Mouse (Mus musculus): ENCODE data around the gene Vmn1r117. TPM values are rescaled to one million over a fixed set of nuclear protein-coding genes. Genes with fewer than 3 reads are reported as not detected.
"Not testable (repeated sequence)": the region's sequence is repeated elsewhere in the genome, so short reads cannot be mapped to it uniquely, and the experiment has no call there.

Vmn1r117 gene
- polyA plus RNA-seq (2015; fragmentation: Nextera tagmentation; extraction: Ambion mirVana), result not detected in 2 replicates

- ATAC-seq (ENCODE audit: insufficient number of reproducible peaks, low FRiP score, low TSS enrichment, low read depth); H3K9me3 ChIP-seq (replicated peaks); H3K9ac ChIP-seq; H3K4me2 ChIP-seq (replicated peaks); H3K27me3 ChIP-seq; H3K4me1 ChIP-seq; H3K4me3 ChIP-seq (replicated peaks); H3K36me3 ChIP-seq; H3K27ac ChIP-seq (replicated peaks): not testable (repeated sequence)
- WGBS, result no CpG with 5 or more reads among the region's 2 CpGs
Measured at GRCm38 (mm10) chr7:20884021-20884420, at the start of gene Vmn1r117. Gene Vmn1r117 (minus strand): TSS chr7:20884121.

GRCm38 (mm10) chr7:20912247-20912646 lies 28.3 kb upstream of the Vmn1r117 start, which contains the start of gene Vmn1r118:
Gene Vmn1r118 (minus strand): TSS chr7:20912347.
- not testable (repeated sequence) for H3K4me1 ChIP-seq; H3K36me3 ChIP-seq; H3K9ac ChIP-seq; H3K27me3 ChIP-seq; H3K9me3 ChIP-seq (replicated peaks); ATAC-seq (ENCODE audit: insufficient number of reproducible peaks, low FRiP score, low TSS enrichment, low read depth); H3K4me3 ChIP-seq (replicated peaks); H3K4me2 ChIP-seq (replicated peaks); H3K27ac ChIP-seq (replicated peaks)
- no CpG with 5 or more reads among the region's 2 CpGs for WGBS

- not testable (repeated sequence) for H3K27ac ChIP-seq (replicated peaks); H3K9ac ChIP-seq; H3K36me3 ChIP-seq; ATAC-seq (ENCODE audit: insufficient number of reproducible peaks, low FRiP score, low TSS enrichment, low read depth); H3K4me2 ChIP-seq (replicated peaks); H3K4me3 ChIP-seq (replicated peaks); H3K27me3 ChIP-seq; H3K4me1 ChIP-seq; H3K9me3 ChIP-seq (replicated peaks)
- 55% methylated on average over 3 of the region's 3 CpGs for WGBS
Measured at GRCm38 (mm10) chr7:20871956-20872355, 12.0 kb downstream of the Vmn1r117 start, which contains the start of gene Vmn1r116. Gene Vmn1r116 (plus strand): TSS chr7:20872256.

GRCm38 (mm10) chr7:20844885-20845284 lies 39.0 kb downstream of the Vmn1r117 start, which contains the start of gene Vmn1r115:
Gene Vmn1r115 (minus strand): TSS chr7:20844985.
- not testable (repeated sequence) for ATAC-seq (ENCODE audit: insufficient number of reproducible peaks, low FRiP score, low TSS enrichment, low read depth); H3K9ac ChIP-seq; H3K36me3 ChIP-seq; H3K4me3 ChIP-seq (replicated peaks); H3K27ac ChIP-seq (replicated peaks); H3K9me3 ChIP-seq (replicated peaks); H3K4me2 ChIP-seq (replicated peaks); H3K27me3 ChIP-seq; H3K4me1 ChIP-seq
- 100% methylated on average over 1 of the region's 3 CpGs for WGBS

Other genes starting within 250 kb of the Vmn1r117 start
- not detected in 2 replicates for gene Vmn1r107, start 215.2 kb downstream of the Vmn1r117 start, polyA plus RNA-seq (2015; fragmentation: Nextera tagmentation; extraction: Ambion mirVana)
- not detected in 2 replicates for gene Vmn1r111, start 180.9 kb downstream of the Vmn1r117 start, polyA plus RNA-seq (2015; fragmentation: Nextera tagmentation; extraction: Ambion mirVana)
- not detected in 2 replicates for gene Gm10668, start 153.5 kb downstream of the Vmn1r117 start, polyA plus RNA-seq (2015; fragmentation: Nextera tagmentation; extraction: Ambion mirVana)
- gene Vmn1r112, start 112.9 kb downstream of the Vmn1r117 start, polyA plus RNA-seq (2015; fragmentation: Nextera tagmentation; extraction: Ambion mirVana), result not detected in 2 replicates
- not detected in 2 replicates for gene Vmn1r113, start 96.8 kb downstream of the Vmn1r117 start, polyA plus RNA-seq (2015; fragmentation: Nextera tagmentation; extraction: Ambion mirVana)
- gene Vmn1r114, start 71.9 kb downstream of the Vmn1r117 start, polyA plus RNA-seq (2015; fragmentation: Nextera tagmentation; extraction: Ambion mirVana), result not detected in 2 replicates
- not detected in 2 replicates for gene Vmn1r115, start 39.1 kb downstream of the Vmn1r117 start, polyA plus RNA-seq (2015; fragmentation: Nextera tagmentation; extraction: Ambion mirVana)
- not detected in 2 replicates for gene Vmn1r116, start 11.9 kb downstream of the Vmn1r117 start, polyA plus RNA-seq (2015; fragmentation: Nextera tagmentation; extraction: Ambion mirVana)
- gene Vmn1r118, start 28.2 kb upstream of the Vmn1r117 start, polyA plus RNA-seq (2015; fragmentation: Nextera tagmentation; extraction: Ambion mirVana), result not detected in 2 replicates
- not detected in 2 replicates for gene Vmn1r119, start 128.3 kb upstream of the Vmn1r117 start, polyA plus RNA-seq (2015; fragmentation: Nextera tagmentation; extraction: Ambion mirVana)
- gene Vmn1r120, start 169.7 kb upstream of the Vmn1r117 start, polyA plus RNA-seq (2015; fragmentation: Nextera tagmentation; extraction: Ambion mirVana), result not detected in 2 replicates
- not detected in 2 replicates for gene Vmn1r121, start 214.4 kb upstream of the Vmn1r117 start, polyA plus RNA-seq (2015; fragmentation: Nextera tagmentation; extraction: Ambion mirVana)